Mouse (Mus musculus) embryonic facial prominence, embryonic 10.5 days (tissue): ENCODE data around the gene Osbpl11. TPM values are rescaled to one million over a fixed set of nuclear protein-coding genes. Genes with fewer than 3 reads are reported as not detected.
"Not testable (repeated sequence)": the region's sequence is repeated elsewhere in the genome, so short reads cannot be mapped to it uniquely, and the experiment has no call there.

ENCODE experiments used
- DNase-seq: peaks from one replicate; pipeline ENCODE4 v3.0.0-alpha.2; 2017; ENCODE audit warnings: low spot score
- H3K27ac ChIP-seq: fragments of 300-500 bp; sonication (generic); replicated peaks from 2 replicates; pipeline ENCODE4 v1.5.1; 2016; ENCODE audit warnings: mild to moderate bottlenecking
- H3K27me3 ChIP-seq: fragments of 300-500 bp; sonication (generic); replicated peaks from 2 replicates; pipeline ENCODE4 v1.6.1; 2016; ENCODE audit warnings: low read depth, mild to moderate bottlenecking; ENCODE audit not compliant: poor library complexity, severe bottlenecking
- H3K36me3 ChIP-seq: fragments of 300-500 bp; sonication (generic); replicated peaks from 2 replicates; pipeline ENCODE4 v1.6.1; 2016; ENCODE audit warnings: mild to moderate bottlenecking, moderate library complexity
- H3K4me1 ChIP-seq: fragments of 300-500 bp; sonication (generic); 2 replicates; pipeline ENCODE4 v1.6.1; 2016
- H3K4me3 ChIP-seq: fragments of 300-500 bp; sonication (generic); 2 replicates; pipeline ENCODE4 v1.5.1; 2016; ENCODE audit warnings: mild to moderate bottlenecking, moderate library complexity
- H3K9me3 ChIP-seq: fragments of 300-500 bp; sonication (generic); 2 replicates; pipeline ENCODE4 v1.6.1; 2016; ENCODE audit warnings: mild to moderate bottlenecking
- WGBS: fragments of 180-500 bp; shearing (Covaris S2); methylation state at CpG from one replicate; pipeline ENCODE4 v1.1.7; 2016; 5-methylcytosine and 5-hydroxymethylcytosine counted together
- polyA plus RNA-seq: library from polyadenylated mRNA; unstranded; fragments of >200 nt; fragmentation: Nextera tagmentation; extraction: Ambion mirVana; gene quantifications from 2 replicates; pipeline ENCODE4 v1.2.1, GENCODE M21; 2016

Osbpl11 gene
- 22.2 and 23.8 TPM in 2 replicates for polyA plus RNA-seq

GRCm38 (mm10) chr16:33184901-33185260 lies at the start of gene Osbpl11:
Gene Osbpl11, plus strand, starts transcription at chr16:33185071.
- no peaks in the 10 kb centered on the region for H3K9me3 ChIP-seq
- peaks cover 28% of the 10 kb centered on the region for H3K4me1 ChIP-seq
- H3K36me3 ChIP-seq, result 0 out of 2 replicates have a peak, but pooled peaks cover 6% of the 10 kb centered on the region
- peak within 1 kb of the TSS; percentile 93 for H3K4me3 ChIP-seq
- no peaks in the 10 kb centered on the region for H3K27me3 ChIP-seq
- DNase-seq, result peak; percentile 96
- WGBS, result under 1% methylated on average over 27 of the region's 27 CpGs
- peak within 1 kb of the TSS; percentile 95 for H3K27ac ChIP-seq

GRCm38 (mm10) chr16:33135167-33135566 lies 49.7 kb upstream of the Osbpl11 start:
- no peak for DNase-seq
- WGBS, result 70% methylated on average over 4 of the region's 4 CpGs

DNA sequence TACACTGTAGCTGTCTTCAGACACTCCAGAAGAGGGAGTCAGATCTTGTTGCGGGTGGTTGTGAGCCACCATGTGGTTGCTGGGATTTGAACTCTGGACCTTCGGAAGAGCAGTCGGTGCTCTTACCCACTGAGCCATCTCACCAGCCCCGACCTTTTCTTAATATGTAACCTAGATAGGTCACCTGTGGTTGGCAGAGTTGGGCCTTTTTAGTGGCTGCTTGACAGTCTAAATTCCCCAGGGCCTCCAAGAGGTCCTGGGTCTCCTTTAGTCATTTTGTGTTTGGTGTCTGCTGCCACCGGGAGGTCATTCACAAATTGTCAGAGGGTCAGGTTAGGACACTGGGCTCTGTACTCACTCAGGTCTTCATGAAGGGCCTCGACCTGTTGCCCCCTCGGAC lies 45.8 kb upstream of the Osbpl11 start:
- not testable (repeated sequence) for DNase-seq, H3K27ac ChIP-seq, H3K36me3 ChIP-seq, H3K9me3 ChIP-seq, H3K27me3 ChIP-seq, H3K4me1 ChIP-seq, H3K4me3 ChIP-seq
- WGBS, result 84% methylated on average over 7 of the region's 7 CpGs

More at GRCm38 (mm10) chr16:33135167-33135566, 49.7 kb upstream of the Osbpl11 start:
- no peaks in the 10 kb centered on the region for H3K36me3 ChIP-seq
- no peaks in the 10 kb centered on the region; the same call in 1 of the 2 replicates for H3K27me3 ChIP-seq
- H3K9me3 ChIP-seq, result no peaks in the 10 kb centered on the region
- H3K4me1 ChIP-seq, result 0 out of 2 replicates have a peak, but pooled peaks cover 4% of the 10 kb centered on the region
- no peak overlapping the region for H3K27ac ChIP-seq
- no peak overlapping the region for H3K4me3 ChIP-seq

GRCm38 (mm10) chr16:33141758-33142280 lies 43.1 kb upstream of the Osbpl11 start:
- WGBS, result 28% methylated on average over 3 of the region's 3 CpGs
- DNase-seq, result no peak
- peaks cover 3% of the 10 kb centered on the region; the same call in 1 of the 2 replicates for H3K9me3 ChIP-seq

GRCm38 (mm10) chr16:33143452-33143851 lies 41.4 kb upstream of the Osbpl11 start:
- Histone ChIP-seq H3K36me3 (no peaks in the 10 kb centered on the region), H3K9me3 (peaks cover 3% of the 10 kb centered on the region; the same call in 1 of the 2 replicates), H3K4me1 (no peaks in the 10 kb centered on the region), H3K4me3 (no peak overlapping the region), H3K27ac (no peak overlapping the region), H3K27me3 (no peaks in the 10 kb centered on the region)
- WGBS, result 76% methylated on average over 2 of the region's 2 CpGs
- DNase-seq, result no peak

More at GRCm38 (mm10) chr16:33141758-33142280, 43.1 kb upstream of the Osbpl11 start:
- no peaks in the 10 kb centered on the region for H3K27me3 ChIP-seq
- no peaks in the 10 kb centered on the region for H3K36me3 ChIP-seq
- no peak overlapping the region for H3K4me3 ChIP-seq
- no peaks in the 10 kb centered on the region for H3K4me1 ChIP-seq
- no peak overlapping the region for H3K27ac ChIP-seq

- no peak overlapping the region for H3K27ac ChIP-seq
- no peaks in the 10 kb centered on the region for H3K27me3 ChIP-seq
- H3K4me1 ChIP-seq, result no peaks in the 10 kb centered on the region
- DNase-seq, result no peak
- no peak overlapping the region for H3K4me3 ChIP-seq
- WGBS, result 96% methylated on average over 3 of the region's 3 CpGs
- H3K9me3 ChIP-seq, result peaks cover 3% of the 10 kb centered on the region; the same call in 1 of the 2 replicates
- no peaks in the 10 kb centered on the region for H3K36me3 ChIP-seq
Measured at GRCm38 (mm10) chr16:33146185-33146584, 38.7 kb upstream of the Osbpl11 start.

- Histone ChIP-seq H3K36me3 (no peaks in the 10 kb centered on the region), H3K4me3 (no peak overlapping the region), H3K27ac (no peak overlapping the region), H3K9me3 (peaks cover 3% of the 10 kb centered on the region; the same call in 1 of the 2 replicates), H3K27me3 (no peaks in the 10 kb centered on the region), H3K4me1 (no peaks in the 10 kb centered on the region)
- no peak for DNase-seq
- WGBS, result 79% methylated on average over 4 of the region's 4 CpGs
Measured at GRCm38 (mm10) chr16:33148135-33148534, 36.7 kb upstream of the Osbpl11 start.

GRCm38 (mm10) chr16:33150875-33151274 lies 34.0 kb upstream of the Osbpl11 start:
- WGBS, result 79% methylated on average over 9 of the region's 9 CpGs
- not testable (repeated sequence) for DNase-seq, H3K9me3 ChIP-seq, H3K36me3 ChIP-seq, H3K4me3 ChIP-seq, H3K27me3 ChIP-seq, H3K27ac ChIP-seq, H3K4me1 ChIP-seq

DNA sequence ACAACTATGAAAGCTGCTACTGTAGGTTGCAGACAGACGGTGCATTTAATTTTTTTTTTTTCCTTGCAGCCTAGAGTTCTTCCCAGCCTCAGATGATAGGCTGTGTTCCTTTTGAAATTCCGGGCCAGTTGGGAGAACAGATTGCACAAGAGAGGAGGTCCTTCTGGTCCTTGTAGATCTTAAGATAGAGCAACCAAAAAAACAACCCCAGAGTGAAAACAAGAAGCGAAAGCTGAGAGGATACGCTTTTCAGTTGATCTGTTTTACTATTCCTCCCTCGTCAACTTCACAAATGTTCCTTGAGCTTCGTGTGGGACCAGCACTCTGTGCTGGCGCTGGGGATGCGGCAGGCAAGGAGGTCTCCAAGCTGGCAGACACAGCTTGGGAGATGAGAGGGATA lies 33.3 kb upstream of the Osbpl11 start:
- no peak overlapping the region for H3K27ac ChIP-seq
- H3K36me3 ChIP-seq, result no peaks in the 10 kb centered on the region
- WGBS, result 83% methylated on average over 8 of the region's 8 CpGs
- H3K9me3 ChIP-seq, result no peaks in the 10 kb centered on the region
- no peaks in the 10 kb centered on the region for H3K4me1 ChIP-seq
- no peak overlapping the region for H3K4me3 ChIP-seq
- DNase-seq, result no peak
- H3K27me3 ChIP-seq, result no peaks in the 10 kb centered on the region

- no peak for DNase-seq
Measured at GRCm38 (mm10) chr16:33154992-33155391, 29.9 kb upstream of the Osbpl11 start.

DNA sequence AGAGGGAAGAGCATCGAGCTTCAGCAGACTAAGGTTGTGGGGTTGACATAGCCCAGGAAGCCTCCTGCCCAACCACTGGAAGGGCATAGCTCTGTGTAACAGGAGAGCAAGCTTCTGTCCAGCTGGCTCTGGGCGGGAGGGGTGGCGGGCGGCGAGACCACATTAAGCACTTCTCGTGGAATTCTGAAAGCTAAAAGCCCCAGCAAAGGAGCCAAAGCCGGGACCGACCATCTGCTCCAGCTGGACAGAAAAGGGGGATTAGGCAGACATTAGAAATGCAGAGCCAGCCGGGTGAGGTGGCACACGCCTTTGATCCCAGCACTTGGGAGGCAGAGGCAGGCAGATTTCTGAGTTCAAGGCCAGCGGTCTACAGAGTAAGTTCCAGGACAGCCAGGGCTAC lies 26.9 kb upstream of the Osbpl11 start:
- H3K36me3 ChIP-seq, result no peaks in the 10 kb centered on the region
- H3K27ac ChIP-seq, result no peak overlapping the region
- no peak overlapping the region for H3K4me3 ChIP-seq
- H3K27me3 ChIP-seq, result no peaks in the 10 kb centered on the region
- WGBS, result 91% methylated on average over 11 of the region's 11 CpGs
- H3K9me3 ChIP-seq, result no peaks in the 10 kb centered on the region
- no peaks in the 10 kb centered on the region for H3K4me1 ChIP-seq
- no peak for DNase-seq

More at GRCm38 (mm10) chr16:33154992-33155391, 29.9 kb upstream of the Osbpl11 start:
- Histone ChIP-seq H3K9me3 (no peaks in the 10 kb centered on the region), H3K4me3 (no peak overlapping the region), H3K27me3 (no peaks in the 10 kb centered on the region), H3K4me1 (no peaks in the 10 kb centered on the region), H3K36me3 (no peaks in the 10 kb centered on the region), H3K27ac (no peak overlapping the region)
- 55% methylated on average over 4 of the region's 4 CpGs for WGBS

- DNase-seq, result no peak
- WGBS, result 92% methylated on average over 14 of the region's 14 CpGs
- H3K9me3 ChIP-seq, result no peaks in the 10 kb centered on the region
- no peaks in the 10 kb centered on the region for H3K36me3 ChIP-seq
- no peak overlapping the region for H3K27ac ChIP-seq
- no peaks in the 10 kb centered on the region for H3K27me3 ChIP-seq
- H3K4me1 ChIP-seq, result no peaks in the 10 kb centered on the region
- no peak overlapping the region for H3K4me3 ChIP-seq
Measured at GRCm38 (mm10) chr16:33158590-33159071, 26.2 kb upstream of the Osbpl11 start.

GRCm38 (mm10) chr16:33159363-33159762 lies 25.5 kb upstream of the Osbpl11 start:
- H3K4me1 ChIP-seq, result no peaks in the 10 kb centered on the region
- H3K4me3 ChIP-seq, result no peak overlapping the region
- no peaks in the 10 kb centered on the region for H3K27me3 ChIP-seq
- no peak overlapping the region for H3K27ac ChIP-seq
- H3K36me3 ChIP-seq, result no peaks in the 10 kb centered on the region
- no peak for DNase-seq
- H3K9me3 ChIP-seq, result no peaks in the 10 kb centered on the region
- 87% methylated on average over 2 of the region's 2 CpGs for WGBS
